Mouse (Mus musculus) small intestine, adult 10 weeks (tissue): ENCODE results near the gene Gm8374. TPM values are rescaled to one million over a fixed set of nuclear protein-coding genes. Genes with fewer than 3 reads are reported as not detected.

Experiments
- polyA plus RNA-seq: library from polyadenylated mRNA; stranded (reverse); fragments of 350-450 nt; fragmentation: Illumina TruSeq; extraction: RNeasy Lipid Tissue Mini Kit (QIAGEN cat#74804); gene quantifications from one replicate; pipeline ENCODE4 v1.2.3, GENCODE M21; 2014; ENCODE audit warnings: low replicate concordance

The Gm8374 gene
- not detected for polyA plus RNA-seq

GRCm38 (mm10) chr14:7365034-7365433, at the start of gene Gm8374:
Gene Gm8374 (minus strand): TSS chr14:7365134.

GRCm38 (mm10) chr14:7332295-7332694, 32.6 kb downstream of the Gm8374 start, which contains the start of gene Gm5797:
Gene Gm5797 (minus strand): TSS chr14:7332395.

GRCm38 (mm10) chr14:7314661-7315060, 50.3 kb downstream of the Gm8374 start, which contains the start of gene Gm3739:
Gene Gm3739 (minus strand): TSS chr14:7315049.

Other genes starting within 250 kb of the Gm8374 start
- gene Gm6676, start 239.7 kb downstream of the Gm8374 start, polyA plus RNA-seq, result not detected
- gene Gm3512, start 190.6 kb downstream of the Gm8374 start, polyA plus RNA-seq, result 0.48 TPM
- not detected for gene Gm16434, start 170.6 kb downstream of the Gm8374 start, polyA plus RNA-seq
- not detected for gene Gm3727, start 100.4 kb downstream of the Gm8374 start, polyA plus RNA-seq
- gene Gm3739, start 50.1 kb downstream of the Gm8374 start, polyA plus RNA-seq, result 0.30 TPM
- not detected for gene Gm5797, start 32.7 kb downstream of the Gm8374 start, polyA plus RNA-seq
- gene Gm3755, start 85.8 kb upstream of the Gm8374 start, polyA plus RNA-seq, result not detected
- gene Gm3752, start 118.6 kb upstream of the Gm8374 start, polyA plus RNA-seq, result not detected
- gene Gm3558, start 203.4 kb upstream of the Gm8374 start, polyA plus RNA-seq, result not detected
- not detected for gene Gm10338, start 230.5 kb upstream of the Gm8374 start, polyA plus RNA-seq